Mouse (Mus musculus) forebrain, postnatal 0 days (tissue): ENCODE data around the gene Ptpn20. TPM values are rescaled to one million over a fixed set of nuclear protein-coding genes. Genes with fewer than 3 reads are reported as not detected.

Experiments used
- ATAC-seq: fragments of 200-750 bp; cut with Nextera tagmentation; 2 replicates; pipeline ENCODE4 v1.8.0; 2017; ENCODE audit warnings: mild to moderate bottlenecking, moderate library complexity
- DNase-seq: peaks from one replicate; pipeline ENCODE4 v3.0.0-alpha.2; 2015
- H3K27ac ChIP-seq: fragments of 300-500 bp; sonication (generic); 2 replicates; pipeline ENCODE4 v1.5.1; 2014; ENCODE audit warnings: low read depth, mild to moderate bottlenecking, antibody characterized with exemption, low read length, moderate library complexity, mixed read lengths
- H3K27me3 ChIP-seq: fragments of 300-500 bp; sonication (generic); 2 replicates; pipeline ENCODE4 v1.6.1; 2014; ENCODE audit warnings: mild to moderate bottlenecking, low read length, mixed read lengths; ENCODE audit not compliant: insufficient read depth
- H3K36me3 ChIP-seq: fragments of 300-500 bp; sonication (generic); 2 replicates; pipeline ENCODE4 v1.6.1; 2014; ENCODE audit warnings: mild to moderate bottlenecking, moderate library complexity; ENCODE audit not compliant: insufficient read depth
- H3K4me1 ChIP-seq: fragments of 300-500 bp; sonication (generic); 2 replicates; pipeline ENCODE4 v1.6.1; 2014; ENCODE audit warnings: antibody characterized with exemption; ENCODE audit not compliant: insufficient read depth
- H3K4me2 ChIP-seq: fragments of 300-500 bp; sonication (generic); 2 replicates; pipeline ENCODE4 v1.6.1; 2014; ENCODE audit warnings: low read depth, mild to moderate bottlenecking, moderate library complexity
- H3K4me3 ChIP-seq: fragments of 300-500 bp; sonication (generic); 2 replicates; pipeline ENCODE4 v1.5.1; 2014; ENCODE audit warnings: low read depth, low read length, mixed read lengths
- H3K9ac ChIP-seq: fragments of 300-500 bp; sonication (generic); 2 replicates; pipeline ENCODE4 v1.6.1; 2014; ENCODE audit warnings: mild to moderate bottlenecking
- H3K9me3 ChIP-seq: fragments of 300-500 bp; sonication (generic); 2 replicates; pipeline ENCODE4 v1.6.1; 2016; ENCODE audit warnings: low read length
- CTCF ChIP-seq: sonication (generic); IDR thresholded peaks from 2 replicates; pipeline ENCODE4 v1.5.1; 2016; ENCODE audit warnings: antibody characterized with exemption, control low read depth, low read depth
- WGBS: fragments of 180-500 bp; shearing (Covaris S2); extraction: QIAGEN DNeasy Blood & Tissue Kit; methylation state at CpG from one replicate; pipeline ENCODE4 v1.1.7; 2014; 5-methylcytosine and 5-hydroxymethylcytosine counted together
- polyA plus RNA-seq: library from polyadenylated mRNA; unstranded; fragments of >200 nt; fragmentation: Nextera tagmentation; extraction: Ambion mirVana; gene quantifications from 2 replicates; pipeline ENCODE4 v1.2.1, GENCODE M21; 2015
- total RNA-seq: library from RNA; depleted of rRNA; stranded (reverse); fragments of >200 nt; gene quantifications from 2 replicates; pipeline ENCODE4 v1.2.3, GENCODE M21; 2014

Ptpn20 gene
- total and polyA plus RNA-seq, 2 experiments from 2014 or later = 0.30 to 0.33 TPM

DNA sequence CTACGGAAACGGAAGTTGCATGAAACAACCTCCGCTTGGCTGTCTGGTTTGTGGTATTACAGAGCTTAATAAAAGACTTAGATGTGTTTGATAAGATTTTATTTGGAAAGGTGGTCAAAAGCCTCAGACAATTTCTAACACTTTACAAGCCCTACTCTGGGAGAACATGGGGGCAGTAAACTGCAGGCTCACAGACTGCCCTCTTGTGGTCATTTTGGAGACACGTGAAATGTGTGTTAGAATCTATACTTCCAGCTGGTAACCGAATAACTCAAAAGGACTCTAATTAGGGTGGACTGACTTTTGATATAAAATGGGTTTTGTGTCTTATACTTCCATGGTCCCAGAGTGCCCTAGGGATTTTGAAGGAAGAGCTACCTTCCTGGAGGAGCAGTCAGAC is 50.4 kb downstream of the Ptpn20 start:
- no peaks in the 10 kb centered on the region for H3K4me1 ChIP-seq
- H3K27me3 ChIP-seq = no peaks in the 10 kb centered on the region
- H3K27ac ChIP-seq = no peak overlapping the region
- DNase-seq (peak; percentile 13), ATAC-seq (no peak)
- H3K36me3 ChIP-seq = no peaks in the 10 kb centered on the region
- no peaks in the 10 kb centered on the region for H3K9me3 ChIP-seq
- H3K9ac ChIP-seq = no peak overlapping the region
- no peak overlapping the region for H3K4me2 ChIP-seq
- no peak overlapping the region for H3K4me3 ChIP-seq
- peak; percentile 51 for TF ChIP-seq CTCF
- 71% methylated on average over 5 of the region's 5 CpGs for WGBS

GRCm38 (mm10) chr14:33650721-33651120 is 61.7 kb downstream of the Ptpn20 start:
- Histone ChIP-seq H3K9ac (no peak overlapping the region), H3K4me3 (no peak overlapping the region), H3K4me1 (no peaks in the 10 kb centered on the region), H3K27ac (no peak overlapping the region), H3K27me3 (no peaks in the 10 kb centered on the region), H3K9me3 (no peaks in the 10 kb centered on the region), H3K36me3 (no peaks in the 10 kb centered on the region), H3K4me2 (no peak overlapping the region)
- ATAC-seq = no peak
- TF ChIP-seq CTCF = peak; percentile 6; the same call in 1 of the 2 replicates
- WGBS = 92% methylated on average over 9 of the region's 9 CpGs
- no peak for DNase-seq

DNA sequence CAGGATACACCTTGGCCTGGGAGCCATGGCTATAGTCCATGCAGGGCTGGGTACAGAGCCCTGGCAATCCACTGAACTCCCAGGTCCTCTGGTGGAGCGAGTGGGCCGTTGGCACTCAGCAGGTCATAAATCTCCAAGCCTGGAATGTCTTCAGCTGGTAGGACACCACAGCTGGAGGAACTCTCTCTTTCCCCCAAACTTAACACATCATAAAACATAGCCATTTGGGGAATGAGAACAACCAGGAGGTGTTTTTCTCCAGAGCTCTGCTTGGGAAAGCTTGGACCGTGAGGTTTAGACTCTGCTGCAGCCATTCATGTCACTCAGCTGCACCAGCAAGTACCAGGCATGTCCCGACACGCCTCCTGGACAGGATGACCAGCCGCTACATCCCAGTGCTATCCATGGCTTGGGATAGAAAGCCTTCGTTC is 68.5 kb downstream of the Ptpn20 start:
- H3K4me3 ChIP-seq = no peak overlapping the region
- no peaks in the 10 kb centered on the region for H3K27me3 ChIP-seq
- no peak overlapping the region for H3K27ac ChIP-seq
- WGBS = 91% methylated on average over 7 of the region's 7 CpGs
- TF ChIP-seq CTCF = no peak
- DNase-seq (no peak), ATAC-seq (no peak)
- H3K9ac ChIP-seq = no peak overlapping the region
- no peaks in the 10 kb centered on the region for H3K36me3 ChIP-seq
- H3K4me2 ChIP-seq = no peak overlapping the region
- H3K9me3 ChIP-seq = no peaks in the 10 kb centered on the region
- H3K4me1 ChIP-seq = no peaks in the 10 kb centered on the region

GRCm38 (mm10) chr14:33658331-33658730 is 69.3 kb downstream of the Ptpn20 start:
- H3K4me2 ChIP-seq = no peak overlapping the region
- ATAC-seq (no peak), DNase-seq (no peak)
- no peaks in the 10 kb centered on the region for H3K9me3 ChIP-seq
- no peaks in the 10 kb centered on the region for H3K4me1 ChIP-seq
- H3K4me3 ChIP-seq = no peak overlapping the region
- H3K27me3 ChIP-seq = no peaks in the 10 kb centered on the region
- TF ChIP-seq CTCF = no peak
- H3K36me3 ChIP-seq = no peaks in the 10 kb centered on the region
- no peak overlapping the region for H3K27ac ChIP-seq
- no peak overlapping the region for H3K9ac ChIP-seq
- 68% methylated on average over 2 of the region's 2 CpGs for WGBS

GRCm38 (mm10) chr14:33662080-33662479 is 73.1 kb downstream of the Ptpn20 start:
- 82% methylated on average over 9 of the region's 9 CpGs for WGBS
- Histone ChIP-seq H3K4me3 (no peak overlapping the region), H3K9me3 (no peaks in the 10 kb centered on the region), H3K9ac (no peak overlapping the region), H3K4me2 (no peak overlapping the region), H3K36me3 (no peaks in the 10 kb centered on the region), H3K27me3 (no peaks in the 10 kb centered on the region), H3K27ac (no peak overlapping the region), H3K4me1 (0 out of 2 replicates have a peak, but pooled peaks cover 4% of the 10 kb centered on the region)
- no peak for DNase-seq
- no peak for ATAC-seq
- no peak for TF ChIP-seq CTCF

GRCm38 (mm10) chr14:33666301-33666700 is 77.3 kb downstream of the Ptpn20 start:
- Histone ChIP-seq H3K4me3 (no peak overlapping the region), H3K4me2 (no peak overlapping the region), H3K27ac (no peak overlapping the region), H3K9me3 (no peaks in the 10 kb centered on the region), H3K36me3 (no peaks in the 10 kb centered on the region), H3K4me1 (0 out of 2 replicates have a peak, but pooled peaks cover 4% of the 10 kb centered on the region), H3K9ac (no peak overlapping the region), H3K27me3 (no peaks in the 10 kb centered on the region)
- peak; percentile 24 for DNase-seq
- 67% methylated on average over 6 of the region's 6 CpGs for WGBS
- TF ChIP-seq CTCF = no peak
- no peak for ATAC-seq

- peak; percentile 13 for DNase-seq
- no peak for TF ChIP-seq CTCF
- Histone ChIP-seq H3K4me1 (0 out of 2 replicates have a peak, but pooled peaks cover 4% of the 10 kb centered on the region), H3K36me3 (no peaks in the 10 kb centered on the region), H3K27ac (no peak overlapping the region), H3K4me3 (no peak overlapping the region), H3K27me3 (no peaks in the 10 kb centered on the region), H3K9ac (no peak overlapping the region), H3K9me3 (no peaks in the 10 kb centered on the region), H3K4me2 (no peak overlapping the region)
- ATAC-seq = no peak
- 61% methylated on average over 11 of the region's 11 CpGs for WGBS
These were observed 80.9 kb downstream of the Ptpn20 start for GRCm38 (mm10) chr14:33669891-33670290.
